Mouse (Mus musculus): ENCODE results near the gene Dap. TPM values are rescaled to one million over a fixed set of nuclear protein-coding genes. Genes with fewer than 3 reads are reported as not detected.

The Dap gene
- total and polyA plus RNA-seq, 3 experiments = 12.6 to 69.8 (median 15.1) TPM

GRCm38 (mm10) chr15:31225643-31226325, 1.7 kb downstream of the Dap start:
- Histone ChIP-seq H3K4me1 (ENCODE audit: control insufficient read depth in 1 of 2, insufficient read depth in 2 of 2) (peaks cover 0 to 36% of the 10 kb centered on the region in 2 experiments; a peak in 2 of 4 replicates), H3K27ac (ENCODE audit: insufficient read depth, low read depth) (no peak overlapping the region)
- dilution Hi-C loops (cut with MboI; ENCODE audit: extremely low pct_ligation_motif_present, extremely low pct_unique_long_range_greater_than_20kb, low sequenced_read_pairs) = no loop called here

GRCm38 (mm10) chr15:31226464-31226863, 2.4 kb downstream of the Dap start:
- H3K9ac ChIP-seq (ENCODE audit: insufficient read depth, low read depth) = no peak overlapping the region
- no peak overlapping the region for H3K4me2 ChIP-seq (ENCODE audit: insufficient read depth, low read depth, poor library complexity, severe bottlenecking)
- H3K27ac ChIP-seq (ENCODE audit: insufficient read depth, low read depth) = no peak overlapping the region
- peaks cover 0 to 36% of the 10 kb centered on the region in 2 experiments; a peak in 2 of 4 replicates for H3K4me1 ChIP-seq (ENCODE audit: control insufficient read depth in 1 of 2, insufficient read depth in 2 of 2)
- no peaks in the 10 kb centered on the region for H3K27me3 ChIP-seq (replicated peaks)
- no peak for DNase-seq (ENCODE audit: extremely low read depth)
- dilution Hi-C loops (cut with MboI; ENCODE audit: extremely low pct_ligation_motif_present, extremely low pct_unique_long_range_greater_than_20kb, low sequenced_read_pairs) = no loop called here
- 0 out of 2 replicates have a peak, but pooled peaks have one; percentile 29 for TF ChIP-seq TBP (conservative IDR thresholded peaks at IDR 0.05; ENCODE audit: low read depth, low read length)
- no peak for TF ChIP-seq SIN3A (IDR thresholded peaks at IDR 0.05; ENCODE audit: low read length)
- peak in 1 of 2 experiments; percentile 36; a peak in 2 of 4 replicates for TF ChIP-seq CTCF (conservative IDR thresholded peaks at IDR 0.05 in 1 of 2, IDR thresholded peaks at IDR 0.05 in 1 of 2; ENCODE audit: low read depth in 2 of 2, low read length in 2 of 2)
- TF ChIP-seq MXI1 (IDR thresholded peaks at IDR 0.05; ENCODE audit: low read depth, low read length) = no peak
- no peak for TF ChIP-seq ZMIZ1 (IDR thresholded peaks at IDR 0.05; ENCODE audit: low read depth, low read length)
- TF ChIP-seq IRF4 (IDR thresholded peaks at IDR 0.05; ENCODE audit: low read depth, low read length) = no peak
- no peak for TF ChIP-seq KAT2A (IDR thresholded peaks at IDR 0.05; ENCODE audit: insufficient replicate concordance, low read length)
- TF ChIP-seq POLR2A (IDR thresholded peaks at IDR 0.05; ENCODE audit: low read depth, low read length) = no peak
- TF ChIP-seq RCOR1 (conservative IDR thresholded peaks at IDR 0.05; ENCODE audit: low read depth, low read length) = no peak
- TF ChIP-seq ZNF384 (IDR thresholded peaks at IDR 0.05; ENCODE audit: low read depth, low read length) = no peak
- TF ChIP-seq CHD2 (IDR thresholded peaks at IDR 0.05; ENCODE audit: low read length) = no peak
- in situ Hi-C loops (cut with MboI; ENCODE audit: low pct_ligation_motif_present, low pct_unique_long_range_greater_than_20kb, low sequenced_read_pairs) = no loop called here
- H3K4me3 ChIP-seq (replicated peaks in 1 of 3; ENCODE audit: low read depth in 2 of 3, low read length in 2 of 3, poor library complexity in 1 of 3) = no peak overlapping the region
- H3K9me3 ChIP-seq (replicated peaks; ENCODE audit: low read length) = no peaks in the 10 kb centered on the region
- peaks cover 0 to 35% of the 10 kb centered on the region in 2 experiments for H3K36me3 ChIP-seq (replicated peaks in 1 of 2; ENCODE audit: control insufficient read depth in 1 of 2, insufficient read depth in 1 of 2, low read length in 1 of 2)
- no peaks in the 10 kb centered on the region for H3K79me2 ChIP-seq (replicated peaks; ENCODE audit: control insufficient read depth, extremely low read depth, insufficient read depth, poor library complexity, severe bottlenecking)

More at GRCm38 (mm10) chr15:31225643-31226325, 1.7 kb downstream of the Dap start:
- DNase-seq (ENCODE audit: extremely low read depth) = no peak
- Histone ChIP-seq H3K9me3 (replicated peaks; ENCODE audit: low read length) (no peaks in the 10 kb centered on the region), H3K27me3 (replicated peaks) (no peaks in the 10 kb centered on the region), H3K36me3 (replicated peaks in 1 of 2; ENCODE audit: control insufficient read depth in 1 of 2, insufficient read depth in 1 of 2, low read length in 1 of 2) (peaks cover 0 to 30% of the 10 kb centered on the region in 2 experiments), H3K4me2 (ENCODE audit: insufficient read depth, low read depth, poor library complexity, severe bottlenecking) (peak overlapping the region; percentile 39), H3K4me3 (replicated peaks in 1 of 3; ENCODE audit: low read depth in 2 of 3, low read length in 2 of 3, poor library complexity in 1 of 3) (peak overlapping the region; percentile 79 to 97 (median 90)), H3K79me2 (replicated peaks; ENCODE audit: control insufficient read depth, extremely low read depth, insufficient read depth, poor library complexity, severe bottlenecking) (no peaks in the 10 kb centered on the region), H3K9ac (ENCODE audit: insufficient read depth, low read depth) (peak overlapping the region; percentile 81; the same call in 1 of the 2 replicates)
- in situ Hi-C loops (cut with MboI; ENCODE audit: low pct_ligation_motif_present, low pct_unique_long_range_greater_than_20kb, low sequenced_read_pairs) = no loop called here
- TF ChIP-seq MAX (IDR thresholded peaks at IDR 0.05; ENCODE audit: low read length) (no peak), UBTF (IDR thresholded peaks at IDR 0.05; ENCODE audit: low read depth, low read length) (no peak), TBP (conservative IDR thresholded peaks at IDR 0.05; ENCODE audit: low read depth, low read length) (no peak), USF2 (conservative IDR thresholded peaks at IDR 0.05; ENCODE audit: low read depth, low read length) (no peak), CHD1 (IDR thresholded peaks at IDR 0.05; ENCODE audit: low read depth, low read length) (no peak), MXI1 (IDR thresholded peaks at IDR 0.05; ENCODE audit: low read depth, low read length) (no peak), MEF2A (IDR thresholded peaks at IDR 0.05; ENCODE audit: borderline replicate concordance, low read depth, low read length) (no peak), RAD21 (IDR thresholded peaks at IDR 0.05; ENCODE audit: low read depth, low read length) (no peak), ZMIZ1 (IDR thresholded peaks at IDR 0.05; ENCODE audit: low read depth, low read length) (no peak), SMC3 (IDR thresholded peaks at IDR 0.05; ENCODE audit: low read depth, low read length) (no peak), IRF4 (IDR thresholded peaks at IDR 0.05; ENCODE audit: low read depth, low read length) (no peak)

Measured in CH12.LX (cell line).